Mouse (Mus musculus): ENCODE data around the gene Fanci. TPM values are rescaled to one million over a fixed set of nuclear protein-coding genes. Genes with fewer than 3 reads are reported as not detected.

Gene Fanci
- total RNA-seq, 2 experiments from 2014 or later = 0.55 to 1.5 TPM

- DNase-seq = no peak
- intact Hi-C loops (cut with DNase I) = no loop called here
These were observed 5.2 kb upstream of the Fanci start, which contains the start of gene Rlbp1 for GRCm38 (mm10) chr7:79386422-79387133. TSS of gene Rlbp1 (minus strand) at chr7:79387048.

DNA sequence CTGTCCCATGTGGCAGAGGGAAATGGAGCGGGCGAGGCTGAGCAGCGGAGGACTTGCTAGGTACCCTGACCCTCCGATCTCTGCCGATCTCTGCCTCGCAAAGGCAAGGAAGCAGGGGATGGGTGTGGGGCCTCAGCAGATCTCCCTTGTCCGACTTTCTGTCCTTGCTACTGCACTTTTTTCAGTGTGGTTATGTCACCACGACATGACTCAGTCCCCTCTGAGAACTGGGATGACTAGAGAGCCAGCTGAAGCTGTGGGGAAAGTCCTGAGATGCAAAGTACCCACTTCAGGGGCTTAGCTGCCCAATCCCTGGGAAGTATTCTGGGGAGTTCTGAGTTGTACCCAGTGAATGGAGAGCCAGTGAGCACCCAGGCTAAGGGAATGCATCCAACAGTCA lies 4.6 kb upstream of the Fanci start:
- intact Hi-C loops (cut with DNase I) = no loop called here

GRCm38 (mm10) chr7:79387991-79388390 lies 3.7 kb upstream of the Fanci start:
- no peak for DNase-seq
- intact Hi-C loops (cut with DNase I) = no loop called here

More for the DNA sequence above, 4.6 kb upstream of the Fanci start:
- DNase-seq = no peak

DNA sequence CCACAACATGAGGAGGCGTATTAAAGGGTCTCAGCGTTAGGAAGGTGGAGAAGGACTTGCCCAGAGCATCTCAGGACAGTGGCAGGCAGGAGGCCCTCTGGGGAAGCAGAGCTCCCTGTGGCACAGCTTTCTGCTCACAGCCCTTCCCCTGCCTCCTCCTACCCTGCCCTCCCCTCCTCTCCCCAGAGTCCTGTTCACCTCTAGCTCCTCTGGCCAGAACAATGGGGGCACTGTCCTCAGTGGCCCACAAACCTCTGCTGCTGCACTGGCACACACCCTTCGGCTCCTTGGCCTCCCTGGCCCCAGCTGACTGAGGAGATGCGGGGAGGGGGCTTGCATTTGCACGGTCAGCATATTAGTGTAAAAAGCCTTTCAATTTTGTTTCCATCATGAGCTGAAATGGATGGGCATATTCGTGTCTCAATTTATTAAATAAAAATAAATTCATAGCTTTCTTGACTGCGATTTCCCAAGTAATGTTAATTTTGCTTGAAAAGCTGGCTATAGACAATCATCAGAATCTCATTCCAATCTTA lies 3.0 kb upstream of the Fanci start:
- DNase-seq = no peak
- intact Hi-C loops (cut with DNase I) = no loop called here

- intact Hi-C loops (cut with DNase I) = loop anchor here (5.0 kb wide), 1 partner anchor 77 kb away; the partner anchor contains the start of gene Polg
These were observed 1.5 kb upstream of the Fanci start for GRCm38 (mm10) chr7:79390141-79390708.

DNA sequence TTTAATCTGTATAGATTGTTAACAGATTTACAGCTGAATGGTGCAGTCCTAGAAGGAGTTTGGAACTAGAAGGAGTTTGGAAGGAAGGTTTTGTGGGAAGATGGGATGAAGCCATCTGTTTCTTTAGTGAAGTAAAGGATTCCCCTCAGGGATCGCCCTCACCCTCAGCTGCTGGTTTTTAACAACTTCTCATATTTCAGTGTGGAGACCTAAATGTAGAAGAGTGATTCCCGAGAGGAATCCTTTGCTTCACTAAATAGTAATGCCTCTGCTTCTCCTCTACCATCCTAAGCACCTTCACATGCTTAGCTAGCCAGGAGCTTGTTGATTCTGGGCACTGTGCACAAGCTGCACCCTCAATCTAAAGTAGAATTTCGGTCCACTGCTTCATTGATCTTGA lies 258 bp upstream of the Fanci start:
- intact Hi-C loops (cut with DNase I) = loop anchor here (5.0 kb wide), 1 partner anchor 76 kb away; the partner anchor contains the start of gene Polg
- DNase-seq = no peak

More at GRCm38 (mm10) chr7:79390141-79390708, 1.5 kb upstream of the Fanci start:
- DNase-seq = no peak

- intact Hi-C loops (cut with DNase I) = loop anchor here (5.0 kb wide), 1 partner anchor 74 kb away; the partner anchor contains the start of gene Polg
- no peak for DNase-seq
These were observed 1.3 kb downstream of the Fanci start for GRCm38 (mm10) chr7:79392860-79393513.

DNA sequence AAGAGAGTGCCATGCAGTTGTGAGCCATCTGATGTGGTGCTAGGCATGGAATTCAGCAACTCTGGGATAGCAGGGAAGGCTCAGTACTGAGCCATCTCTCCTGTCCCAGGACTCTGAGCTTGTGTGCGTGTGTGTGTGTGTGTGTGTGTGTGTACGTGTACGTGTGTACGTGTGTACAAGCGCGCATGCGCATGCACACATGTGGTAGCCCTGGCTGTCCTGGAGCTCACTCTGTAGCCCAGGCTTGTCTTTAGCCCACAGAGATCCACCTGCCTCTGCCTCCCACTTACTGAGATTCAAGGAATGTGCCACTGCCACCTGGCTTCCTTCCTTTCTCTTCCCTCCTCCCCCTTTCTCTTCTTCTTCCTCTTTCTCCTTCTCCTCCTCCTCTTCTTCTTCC lies 2.2 kb downstream of the Fanci start:
- intact Hi-C loops (cut with DNase I) = loop anchor here (5.0 kb wide), 1 partner anchor 73 kb away; the partner anchor contains the start of gene Polg
- DNase-seq = no peak

GRCm38 (mm10) chr7:79394666-79395065 lies 2.9 kb downstream of the Fanci start:
- intact Hi-C loops (cut with DNase I) = loop anchor here (5.0 kb wide), 1 partner anchor 73 kb away; the partner anchor contains the start of gene Polg
- no peak for DNase-seq

DNA sequence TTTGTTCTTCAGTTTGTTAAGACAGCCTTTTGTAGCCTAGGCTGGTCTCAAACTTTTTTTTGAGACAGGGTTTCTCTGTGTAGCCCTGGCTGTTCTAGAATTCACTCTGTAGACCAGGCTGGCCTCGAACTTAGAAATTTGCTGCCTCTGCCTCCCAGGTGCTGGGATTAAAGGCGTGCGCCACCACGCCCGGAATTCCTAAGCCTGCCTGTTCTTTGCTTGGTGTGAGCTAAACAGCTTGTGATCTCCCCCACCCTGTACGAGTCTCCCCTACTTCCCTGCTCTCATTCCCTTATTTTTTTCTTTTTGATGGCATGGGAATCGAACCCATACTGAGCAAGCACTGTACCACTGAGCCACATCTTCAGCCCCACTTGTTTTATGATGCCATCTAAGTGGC lies 3.5 kb downstream of the Fanci start:
- intact Hi-C loops (cut with DNase I) = no loop called here

GRCm38 (mm10) chr7:79397446-79397963 lies 5.8 kb downstream of the Fanci start:
- DNase-seq = no peak
- intact Hi-C loops (cut with DNase I) = no loop called here

More for the DNA sequence above, 3.5 kb downstream of the Fanci start:
- DNase-seq = no peak

GRCm38 (mm10) chr7:79398426-79398825 lies 6.7 kb downstream of the Fanci start:
- DNase-seq = no peak
- intact Hi-C loops (cut with DNase I) = no loop called here

GRCm38 (mm10) chr7:79398971-79399370 lies 7.2 kb downstream of the Fanci start:
- intact Hi-C loops (cut with DNase I) = no loop called here
- DNase-seq = no peak

GRCm38 (mm10) chr7:79400296-79400695 lies 8.6 kb downstream of the Fanci start:
- no peak for DNase-seq
- intact Hi-C loops (cut with DNase I) = no loop called here

GRCm38 (mm10) chr7:79414449-79415375 lies 23.0 kb downstream of the Fanci start:
- no peak for DNase-seq
- intact Hi-C loops (cut with DNase I) = no loop called here

DNA sequence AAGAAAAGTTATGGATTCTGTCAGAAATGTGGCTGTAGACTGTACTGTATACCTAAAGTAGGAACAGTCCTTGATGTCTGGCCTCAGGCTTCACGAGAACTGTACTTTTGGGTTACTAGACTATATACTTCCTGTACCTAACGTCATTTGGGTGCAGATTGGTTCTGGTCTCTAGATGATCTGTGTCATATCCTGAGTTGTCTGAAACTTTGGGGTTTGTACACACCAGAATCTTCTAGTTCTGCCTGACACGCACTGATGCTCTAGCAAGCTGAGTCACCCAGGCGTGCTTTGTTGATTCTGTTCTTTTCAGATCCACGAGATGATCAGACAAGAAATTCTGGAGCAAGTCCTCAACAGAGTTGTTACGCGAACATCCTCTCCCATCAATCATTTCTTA lies 28.2 kb downstream of the Fanci start:
- no peak for DNase-seq
- intact Hi-C loops (cut with DNase I) = no loop called here

DNA sequence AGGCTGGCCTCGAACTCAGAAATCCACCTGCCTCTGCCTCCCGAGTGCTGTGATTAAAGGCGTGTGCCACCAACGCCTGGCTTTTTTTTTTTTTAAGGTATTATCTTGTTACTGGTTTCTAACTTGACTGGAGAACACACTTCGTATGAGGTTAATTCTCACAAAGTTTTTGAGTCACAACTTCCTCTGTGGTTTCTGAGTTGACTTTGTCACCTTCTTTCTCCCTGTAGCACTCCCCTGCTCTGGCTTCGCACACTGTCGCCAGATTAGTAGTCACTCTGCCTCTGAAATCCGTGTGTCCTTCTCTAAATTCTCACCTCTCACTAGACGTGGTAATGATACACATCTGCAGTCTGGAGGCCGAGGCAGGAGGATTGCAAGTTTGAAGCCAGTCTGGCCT lies 31.1 kb downstream of the Fanci start:
- intact Hi-C loops (cut with DNase I) = no loop called here
- no peak for DNase-seq

DNA sequence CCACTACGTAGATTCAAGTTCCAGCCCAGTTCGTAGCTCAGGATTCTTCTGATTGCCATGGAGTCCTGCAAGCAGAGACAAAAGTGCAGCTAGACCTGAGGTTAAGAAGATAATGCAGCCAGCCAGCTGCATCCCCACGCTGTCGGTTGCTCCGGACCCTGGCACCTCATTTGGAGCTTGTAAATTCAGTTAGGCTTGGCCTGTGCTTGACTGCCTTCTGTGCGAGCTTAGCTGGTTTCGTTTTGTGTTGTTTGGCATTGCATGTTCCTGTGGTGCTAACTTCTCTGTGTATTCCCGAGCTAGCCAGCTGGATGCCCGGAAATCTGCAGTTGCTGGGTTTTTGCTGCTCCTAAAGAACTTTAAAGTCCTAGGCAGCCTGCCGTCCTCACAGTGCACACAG lies 34.1 kb downstream of the Fanci start:
- DNase-seq = no peak
- intact Hi-C loops (cut with DNase I) = no loop called here

- intact Hi-C loops (cut with DNase I) = no loop called here
- no peak for DNase-seq
These were observed 36.5 kb downstream of the Fanci start for GRCm38 (mm10) chr7:79428243-79428642.

DNA sequence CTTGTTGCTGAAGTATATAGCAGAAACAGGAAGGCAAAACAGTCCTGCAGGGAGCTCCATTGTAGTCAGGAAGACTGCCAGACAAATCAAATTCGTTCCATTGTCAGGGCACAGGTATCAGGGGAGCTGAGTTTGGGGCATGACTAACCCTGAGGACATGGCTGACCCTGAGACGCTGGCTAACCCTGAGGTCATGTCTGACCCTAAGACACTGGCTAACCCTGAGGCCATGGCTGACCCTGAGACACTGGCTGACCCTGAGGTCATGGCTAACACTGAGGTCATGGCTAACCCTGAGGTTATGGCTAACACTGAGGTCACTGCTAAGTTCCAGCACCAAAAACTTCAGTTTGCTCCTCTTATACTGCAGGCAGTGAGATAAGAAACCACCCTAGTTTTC lies 48.3 kb downstream of the Fanci start:
- DNase-seq = no peak
- intact Hi-C loops (cut with DNase I) = no loop called here
